Mouse (Mus musculus): ENCODE data around the gene Abhd4. TPM values are rescaled to one million over a fixed set of nuclear protein-coding genes. Genes with fewer than 3 reads are reported as not detected.

The Abhd4 gene
- polyA plus RNA-seq, 1 experiment from 2014 or later, result 61.5 TPM

DNA sequence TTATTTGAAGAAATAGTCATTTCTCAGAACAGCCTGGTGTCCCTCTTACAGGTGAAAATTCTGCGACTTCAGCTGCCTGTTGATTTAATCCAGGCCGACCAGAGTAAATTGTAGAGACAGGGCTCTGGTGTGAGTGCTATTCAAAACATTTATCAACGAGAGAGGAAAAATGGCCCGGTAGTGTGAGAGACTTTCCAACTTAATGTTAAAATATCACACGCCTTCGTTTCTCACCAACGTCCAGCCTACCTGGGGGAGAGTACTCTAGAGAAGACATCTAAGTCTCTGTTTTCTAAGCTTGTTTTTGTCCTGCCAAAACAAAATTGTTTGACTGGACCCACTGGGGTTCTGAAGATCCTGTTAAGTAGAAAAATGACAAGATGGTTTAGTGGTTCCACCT is 34.1 kb upstream of the Abhd4 start:
- no peak for ATAC-seq (ENCODE audit: low read depth)
- Histone ChIP-seq H3K4me2 (ENCODE audit: low read depth, low read length) (no peak overlapping the region), H3K36me3 (ENCODE audit: control insufficient read depth, insufficient read depth, low read length) (no peaks in the 10 kb centered on the region), H3K4me1 (replicated peaks; ENCODE audit: control insufficient read depth, insufficient read depth, low read length) (peaks cover 9% of the 10 kb centered on the region), H3K9ac (ENCODE audit: low read length) (no peak overlapping the region), H3K4me3 (ENCODE audit: low read length) (no peak overlapping the region), H3K27ac (ENCODE audit: low read length) (no peak overlapping the region), H3K9me3 (ENCODE audit: control insufficient read depth, low read length) (no peaks in the 10 kb centered on the region), H3K27me3 (ENCODE audit: control insufficient read depth, insufficient read depth, low read depth, low read length) (no peaks in the 10 kb centered on the region)
- WGBS, result 54% methylated on average over 7 of the region's 7 CpGs

DNA sequence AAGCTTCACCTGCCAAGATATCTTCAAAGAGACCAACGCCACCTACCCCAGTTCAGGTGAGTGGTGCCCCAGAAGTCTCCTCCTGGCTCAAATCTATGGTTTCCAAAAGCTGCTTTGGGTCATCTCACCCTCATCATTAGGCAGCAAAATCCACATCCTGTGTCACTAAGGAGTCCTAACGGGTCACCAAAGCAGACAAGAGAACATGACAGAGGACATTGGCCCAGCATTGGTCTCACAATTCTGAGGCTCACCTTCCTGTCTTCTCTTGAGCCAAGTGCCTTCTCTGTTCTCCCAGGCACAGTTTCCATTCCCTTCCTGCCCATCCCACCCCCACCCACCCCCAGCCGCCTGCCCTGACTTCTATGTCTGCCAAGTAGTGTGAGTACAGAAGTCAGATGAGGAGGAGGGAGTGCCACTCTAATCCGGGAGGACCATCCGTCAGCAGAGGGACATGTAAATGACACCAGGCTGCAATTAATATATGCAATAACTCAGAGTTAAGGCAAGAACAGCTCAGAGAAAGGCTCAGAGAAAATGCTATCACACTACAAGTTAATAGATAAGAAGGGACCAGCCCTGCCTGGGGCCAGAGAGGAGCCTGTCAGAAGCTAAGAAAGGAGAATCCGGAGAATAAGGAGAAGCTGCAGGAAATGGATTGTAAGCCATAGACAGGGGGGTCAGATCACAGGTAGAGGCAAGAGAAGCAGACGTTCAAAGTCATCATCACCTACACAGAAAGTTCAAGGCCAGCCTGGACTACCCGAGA is 33.1 kb upstream of the Abhd4 start:
- no peaks in the 10 kb centered on the region for H3K27me3 ChIP-seq (ENCODE audit: control insufficient read depth, insufficient read depth, low read depth, low read length)
- no peaks in the 10 kb centered on the region for H3K9me3 ChIP-seq (ENCODE audit: control insufficient read depth, low read length)
- H3K4me3 ChIP-seq (ENCODE audit: low read length), result no peak overlapping the region
- H3K27ac ChIP-seq (ENCODE audit: low read length), result no peak overlapping the region
- H3K36me3 ChIP-seq (ENCODE audit: control insufficient read depth, insufficient read depth, low read length), result no peaks in the 10 kb centered on the region
- no peak overlapping the region for H3K9ac ChIP-seq (ENCODE audit: low read length)
- no peak overlapping the region for H3K4me2 ChIP-seq (ENCODE audit: low read depth, low read length)
- WGBS, result 58% methylated on average over 8 of the region's 8 CpGs
- no peak for ATAC-seq (ENCODE audit: low read depth)
- H3K4me1 ChIP-seq (replicated peaks; ENCODE audit: control insufficient read depth, insufficient read depth, low read length), result peaks cover 14% of the 10 kb centered on the region

GRCm38 (mm10) chr14:54221641-54222040 is 32.3 kb upstream of the Abhd4 start:
- WGBS, result 90% methylated on average over 6 of the region's 6 CpGs
- no peaks in the 10 kb centered on the region for H3K36me3 ChIP-seq (ENCODE audit: control insufficient read depth, insufficient read depth, low read length)
- H3K4me3 ChIP-seq (ENCODE audit: low read length), result no peak overlapping the region
- H3K9me3 ChIP-seq (ENCODE audit: control insufficient read depth, low read length), result no peaks in the 10 kb centered on the region
- H3K4me1 ChIP-seq (replicated peaks; ENCODE audit: control insufficient read depth, insufficient read depth, low read length), result peaks cover 14% of the 10 kb centered on the region
- H3K27ac ChIP-seq (ENCODE audit: low read length), result no peak overlapping the region
- no peaks in the 10 kb centered on the region for H3K27me3 ChIP-seq (ENCODE audit: control insufficient read depth, insufficient read depth, low read depth, low read length)
- H3K9ac ChIP-seq (ENCODE audit: low read length), result no peak overlapping the region
- no peak for ATAC-seq (ENCODE audit: low read depth)
- no peak overlapping the region for H3K4me2 ChIP-seq (ENCODE audit: low read depth, low read length)

DNA sequence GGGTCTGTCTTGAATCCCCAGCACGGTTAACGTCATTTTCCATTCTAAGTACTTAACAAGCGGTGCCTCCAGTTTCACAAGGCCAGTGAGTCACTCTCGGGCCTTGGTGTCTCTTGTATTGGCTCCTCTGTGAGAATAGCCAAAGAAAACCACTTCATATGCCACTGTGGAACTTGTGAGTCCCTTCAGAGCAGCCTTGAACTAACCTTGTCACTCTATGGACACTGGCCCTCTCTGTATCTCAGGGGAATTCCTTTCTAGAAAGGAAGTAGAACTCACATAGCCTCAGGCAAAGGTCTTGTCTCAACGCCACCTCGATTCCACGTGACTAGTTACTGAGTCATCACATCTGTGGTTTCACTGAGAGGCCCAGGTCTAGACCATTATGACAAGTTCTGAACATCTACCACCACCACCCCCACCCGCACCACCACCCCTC is 31.7 kb upstream of the Abhd4 start:
- Histone ChIP-seq H3K9ac (ENCODE audit: low read length) (no peak overlapping the region), H3K9me3 (ENCODE audit: control insufficient read depth, low read length) (no peaks in the 10 kb centered on the region), H3K27ac (ENCODE audit: low read length) (no peak overlapping the region), H3K36me3 (ENCODE audit: control insufficient read depth, insufficient read depth, low read length) (no peaks in the 10 kb centered on the region), H3K4me1 (replicated peaks; ENCODE audit: control insufficient read depth, insufficient read depth, low read length) (peaks cover 21% of the 10 kb centered on the region), H3K4me3 (ENCODE audit: low read length) (no peak overlapping the region), H3K27me3 (ENCODE audit: control insufficient read depth, insufficient read depth, low read depth, low read length) (no peaks in the 10 kb centered on the region), H3K4me2 (ENCODE audit: low read depth, low read length) (no peak overlapping the region)
- ATAC-seq (ENCODE audit: low read depth), result no peak
- WGBS, result 72% methylated on average over 8 of the region's 8 CpGs

GRCm38 (mm10) chr14:54223315-54224063 is 30.5 kb upstream of the Abhd4 start:
- Histone ChIP-seq H3K27ac (ENCODE audit: low read length) (no peak overlapping the region), H3K9me3 (ENCODE audit: control insufficient read depth, low read length) (no peaks in the 10 kb centered on the region), H3K36me3 (ENCODE audit: control insufficient read depth, insufficient read depth, low read length) (no peaks in the 10 kb centered on the region), H3K4me1 (replicated peaks; ENCODE audit: control insufficient read depth, insufficient read depth, low read length) (peaks cover 29% of the 10 kb centered on the region), H3K27me3 (ENCODE audit: control insufficient read depth, insufficient read depth, low read depth, low read length) (no peaks in the 10 kb centered on the region), H3K9ac (ENCODE audit: low read length) (no peak overlapping the region), H3K4me2 (ENCODE audit: low read depth, low read length) (no peak overlapping the region), H3K4me3 (ENCODE audit: low read length) (no peak overlapping the region)
- ATAC-seq (ENCODE audit: low read depth), result no peak
- 55% methylated on average over 13 of the region's 13 CpGs for WGBS

DNA sequence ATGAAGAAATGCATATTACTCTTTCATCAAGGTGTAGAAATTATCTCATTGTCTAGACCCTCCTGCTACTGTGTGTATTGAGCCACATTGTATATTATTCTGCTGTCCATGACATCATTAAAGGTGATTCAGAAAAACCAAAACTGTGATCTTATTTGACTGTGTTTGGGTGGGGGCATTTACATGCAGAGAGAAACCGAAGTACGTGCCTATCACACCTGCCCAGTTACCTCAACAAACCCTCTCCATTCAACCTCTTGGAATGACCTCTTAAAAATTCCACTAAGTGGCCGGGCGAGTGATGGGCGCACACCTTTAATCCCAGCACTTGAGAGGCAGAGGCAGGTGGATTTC is 29.9 kb upstream of the Abhd4 start:
- Histone ChIP-seq H3K4me1 (replicated peaks; ENCODE audit: control insufficient read depth, insufficient read depth, low read length) (peaks cover 29% of the 10 kb centered on the region), H3K9me3 (ENCODE audit: control insufficient read depth, low read length) (no peaks in the 10 kb centered on the region), H3K36me3 (ENCODE audit: control insufficient read depth, insufficient read depth, low read length) (no peaks in the 10 kb centered on the region), H3K4me3 (ENCODE audit: low read length) (no peak overlapping the region), H3K4me2 (ENCODE audit: low read depth, low read length) (no peak overlapping the region), H3K9ac (ENCODE audit: low read length) (no peak overlapping the region), H3K27ac (ENCODE audit: low read length) (no peak overlapping the region), H3K27me3 (ENCODE audit: control insufficient read depth, insufficient read depth, low read depth, low read length) (no peaks in the 10 kb centered on the region)
- no peak for ATAC-seq (ENCODE audit: low read depth)
- 65% methylated on average over 5 of the region's 5 CpGs for WGBS

DNA sequence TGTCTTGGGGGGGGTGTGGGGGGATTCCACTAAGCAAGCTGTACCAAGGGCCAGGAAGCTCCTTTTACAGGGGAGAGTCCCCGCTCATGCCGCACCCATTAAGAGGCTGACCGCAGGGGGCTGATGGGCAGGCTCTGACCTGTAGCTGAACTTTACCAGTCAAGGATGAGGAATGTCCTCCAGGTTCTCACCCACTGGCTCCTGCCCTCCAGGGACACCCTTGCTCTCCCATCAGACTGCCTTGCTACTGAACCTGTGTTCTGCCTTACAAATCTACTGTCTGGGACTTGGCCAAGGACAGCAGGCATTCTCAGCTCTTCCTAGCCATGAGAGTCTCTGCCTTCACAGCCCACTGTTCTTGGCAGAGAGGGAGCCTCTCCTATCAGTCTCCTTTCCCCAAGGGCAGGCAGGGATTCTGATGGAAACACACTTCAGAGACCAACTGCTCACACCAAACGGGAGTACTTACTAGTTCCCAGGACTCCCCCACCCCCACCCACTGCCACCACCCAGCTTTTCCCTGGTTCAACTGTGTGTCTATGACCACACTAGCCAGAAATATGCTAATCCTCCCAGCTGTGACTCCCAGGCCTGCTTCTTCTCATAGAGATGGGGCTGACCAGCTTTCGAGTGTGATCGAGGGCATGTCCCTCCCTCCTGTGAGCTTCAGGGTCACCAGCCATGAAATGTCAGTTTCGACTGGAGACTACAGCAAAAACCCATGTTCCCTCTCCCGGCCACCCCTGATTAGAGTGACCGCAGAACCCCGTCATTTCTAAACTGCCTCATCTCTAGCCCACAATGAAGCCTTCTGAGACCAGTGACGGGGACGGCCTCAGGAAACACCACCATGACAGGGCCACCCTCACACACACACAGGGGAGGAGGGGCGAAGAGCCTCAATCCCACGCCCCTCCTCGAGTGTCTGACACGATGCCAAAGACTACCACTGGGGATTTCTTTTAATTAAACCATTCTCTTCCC is 29.2 kb upstream of the Abhd4 start:
- H3K27ac ChIP-seq (ENCODE audit: low read length), result 0 out of 2 replicates have a peak overlapping the region, but pooled peaks have one; percentile 12
- peaks cover 26% of the 10 kb centered on the region for H3K4me1 ChIP-seq (replicated peaks; ENCODE audit: control insufficient read depth, insufficient read depth, low read length)
- H3K4me3 ChIP-seq (ENCODE audit: low read length), result no peak overlapping the region
- no peak overlapping the region for H3K9ac ChIP-seq (ENCODE audit: low read length)
- no peaks in the 10 kb centered on the region for H3K27me3 ChIP-seq (ENCODE audit: control insufficient read depth, insufficient read depth, low read depth, low read length)
- H3K9me3 ChIP-seq (ENCODE audit: control insufficient read depth, low read length), result no peaks in the 10 kb centered on the region
- 37% methylated on average over 16 of the region's 16 CpGs for WGBS
- H3K36me3 ChIP-seq (ENCODE audit: control insufficient read depth, insufficient read depth, low read length), result no peaks in the 10 kb centered on the region
- no peak for ATAC-seq (ENCODE audit: low read depth)
- no peak overlapping the region for H3K4me2 ChIP-seq (ENCODE audit: low read depth, low read length)

GRCm38 (mm10) chr14:54225725-54226124 is 28.3 kb upstream of the Abhd4 start:
- H3K4me2 ChIP-seq (ENCODE audit: low read depth, low read length), result no peak overlapping the region
- no peaks in the 10 kb centered on the region for H3K9me3 ChIP-seq (ENCODE audit: control insufficient read depth, low read length)
- 79% methylated on average over 11 of the region's 11 CpGs for WGBS
- H3K36me3 ChIP-seq (ENCODE audit: control insufficient read depth, insufficient read depth, low read length), result no peaks in the 10 kb centered on the region
- peaks cover 26% of the 10 kb centered on the region for H3K4me1 ChIP-seq (replicated peaks; ENCODE audit: control insufficient read depth, insufficient read depth, low read length)
- ATAC-seq (ENCODE audit: low read depth), result no peak
- H3K9ac ChIP-seq (ENCODE audit: low read length), result no peak overlapping the region
- H3K27me3 ChIP-seq (ENCODE audit: control insufficient read depth, insufficient read depth, low read depth, low read length), result no peaks in the 10 kb centered on the region
- no peak overlapping the region for H3K4me3 ChIP-seq (ENCODE audit: low read length)
- no peak overlapping the region for H3K27ac ChIP-seq (ENCODE audit: low read length)

Data from lung, embryonic 16.5 days (tissue).